Mouse (Mus musculus) limb, embryonic 12.5 days (tissue): ENCODE data around the gene 6430571L13Rik. TPM values are rescaled to one million over a fixed set of nuclear protein-coding genes. Genes with fewer than 3 reads are reported as not detected.

Experiments
- ATAC-seq: fragments of 200-750 bp; cut with Nextera tagmentation; 2 replicates; pipeline ENCODE4 v1.8.0; 2017; ENCODE audit warnings: low read depth, moderate TSS enrichment; ENCODE audit not compliant: insufficient number of reproducible peaks, insufficient read depth, low FRiP score, low TSS enrichment
- H3K27ac ChIP-seq: fragments of 300-500 bp; sonication (generic); 2 replicates; pipeline ENCODE4 v1.5.1; 2016; ENCODE audit warnings: mild to moderate bottlenecking, moderate library complexity
- H3K27me3 ChIP-seq: fragments of 300-500 bp; sonication (generic); 2 replicates; pipeline ENCODE4 v1.6.1; 2016; ENCODE audit warnings: mild to moderate bottlenecking, moderate library complexity
- H3K36me3 ChIP-seq: fragments of 300-500 bp; sonication (generic); 2 replicates; pipeline ENCODE4 v1.6.1; 2016; ENCODE audit warnings: mild to moderate bottlenecking, moderate library complexity
- H3K4me1 ChIP-seq: fragments of 300-500 bp; sonication (generic); replicated peaks from 2 replicates; pipeline ENCODE4 v1.6.1; 2016
- H3K4me2 ChIP-seq: fragments of 300-500 bp; sonication (generic); 2 replicates; pipeline ENCODE4 v1.6.1; 2016; ENCODE audit warnings: mild to moderate bottlenecking, moderate library complexity
- H3K4me3 ChIP-seq: fragments of 300-500 bp; sonication (generic); replicated peaks from 2 replicates; pipeline ENCODE4 v1.5.1; 2016; ENCODE audit warnings: mild to moderate bottlenecking
- H3K9ac ChIP-seq: fragments of 300-500 bp; sonication (generic); replicated peaks from 2 replicates; pipeline ENCODE4 v1.6.1; 2016; ENCODE audit warnings: mild to moderate bottlenecking, moderate library complexity
- H3K9me3 ChIP-seq: fragments of 300-500 bp; sonication (generic); 2 replicates; pipeline ENCODE4 v1.6.1; 2016; ENCODE audit warnings: mild to moderate bottlenecking, moderate library complexity
- WGBS: fragments of 180-500 bp; shearing (Covaris S2); methylation state at CpG from one replicate; pipeline ENCODE4 v1.1.7; 2016; 5-methylcytosine and 5-hydroxymethylcytosine counted together
- polyA plus RNA-seq: library from polyadenylated mRNA; unstranded; fragments of >200 nt; fragmentation: Nextera tagmentation; extraction: Ambion mirVana; gene quantifications from 2 replicates; pipeline ENCODE4 v1.2.1, GENCODE M21; 2016

Gene 6430571L13Rik
- polyA plus RNA-seq, 1 experiment from 2014 or later = 1.4 TPM

GRCm38 (mm10) chr9:107360989-107361388 is 20.6 kb downstream of the 6430571L13Rik start:
- WGBS = 14% methylated on average over 3 of the region's 3 CpGs
- Histone ChIP-seq H3K27me3 (peaks cover 38% of the 10 kb centered on the region), H3K9ac (no peak overlapping the region), H3K9me3 (no peaks in the 10 kb centered on the region), H3K4me1 (peaks cover 12% of the 10 kb centered on the region), H3K27ac (no peak overlapping the region), H3K4me3 (no peak overlapping the region), H3K36me3 (no peaks in the 10 kb centered on the region), H3K4me2 (no peak overlapping the region)
- no peak for ATAC-seq

DNA sequence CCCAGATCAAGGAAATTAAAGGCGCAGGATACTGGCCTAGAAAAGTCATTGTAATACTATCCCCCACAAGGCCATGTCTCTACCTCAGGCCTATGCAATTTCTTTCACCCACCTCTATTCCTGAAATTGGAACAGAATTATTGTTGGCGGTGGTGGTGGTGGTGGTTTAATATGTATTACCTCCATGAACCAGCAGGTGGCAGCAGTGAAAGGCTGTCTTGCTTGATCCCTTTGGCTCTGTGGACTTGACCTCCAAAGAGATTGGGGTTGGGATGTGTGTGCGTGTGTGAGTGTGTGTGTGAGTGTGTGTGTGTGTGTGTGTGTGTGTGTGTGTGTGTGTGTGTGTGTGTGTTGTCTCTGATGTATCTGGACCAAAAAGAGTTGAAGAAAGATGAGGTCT is 26.2 kb downstream of the 6430571L13Rik start:
- Histone ChIP-seq H3K4me2 (no peak overlapping the region), H3K4me1 (peaks cover 15% of the 10 kb centered on the region; the same call in 1 of the 2 replicates), H3K9me3 (no peaks in the 10 kb centered on the region), H3K27ac (no peak overlapping the region), H3K9ac (no peak overlapping the region), H3K4me3 (no peak overlapping the region), H3K36me3 (no peaks in the 10 kb centered on the region), H3K27me3 (peaks cover 47% of the 10 kb centered on the region)
- 8% methylated on average over 3 of the region's 3 CpGs for WGBS
- ATAC-seq = no peak

- Histone ChIP-seq H3K4me3 (no peak overlapping the region), H3K27me3 (peaks cover 53% of the 10 kb centered on the region)
- no peak for ATAC-seq
These were observed 27.9 kb downstream of the 6430571L13Rik start for GRCm38 (mm10) chr9:107368302-107368701.

DNA sequence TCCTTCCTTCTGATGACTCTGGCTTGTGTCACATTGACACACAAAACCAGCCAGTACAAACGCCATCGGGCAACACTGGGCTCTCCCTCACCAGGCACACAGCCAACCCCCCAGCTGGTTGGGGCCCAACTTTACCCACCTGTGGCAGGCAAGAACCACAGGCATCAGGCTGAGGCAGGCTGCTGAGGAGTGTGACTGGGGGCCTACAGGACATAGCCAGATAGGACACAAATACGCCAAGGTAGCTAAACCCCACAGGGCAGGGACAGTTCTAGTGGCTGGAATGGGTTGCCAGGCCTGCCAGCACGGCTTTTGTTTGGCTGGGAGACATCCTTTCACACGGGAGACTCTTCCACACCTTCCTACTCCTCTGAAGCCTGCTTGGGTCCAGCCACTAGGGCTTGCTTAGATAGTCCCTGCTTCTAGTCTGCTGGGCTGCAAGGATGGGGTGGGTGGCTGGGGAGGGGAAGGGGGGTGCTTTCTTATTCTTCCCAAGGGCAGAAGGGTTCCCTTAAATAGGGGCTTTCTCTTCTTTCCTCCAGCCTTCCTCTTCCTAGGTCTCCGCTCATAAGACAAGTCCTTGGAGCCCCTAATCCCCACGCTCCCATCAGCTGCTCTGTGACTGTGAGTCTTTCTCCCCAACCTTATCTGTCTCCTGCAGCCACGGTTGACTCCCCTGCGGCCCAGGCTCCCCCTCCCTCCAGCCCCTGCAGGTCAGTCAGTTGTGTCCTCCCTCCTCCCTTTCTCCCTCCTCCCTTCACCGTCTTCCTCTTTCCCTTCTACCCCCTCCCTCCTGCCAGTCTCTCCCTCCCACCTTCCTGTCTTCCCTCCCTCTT is 29.1 kb downstream of the 6430571L13Rik start:
- Histone ChIP-seq H3K4me3 (no peak overlapping the region), H3K9ac (no peak overlapping the region), H3K9me3 (no peaks in the 10 kb centered on the region), H3K27me3 (peaks cover 63% of the 10 kb centered on the region), H3K4me2 (no peak overlapping the region), H3K36me3 (no peaks in the 10 kb centered on the region), H3K27ac (0 out of 2 replicates have a peak overlapping the region, but pooled peaks have one; percentile 29), H3K4me1 (peaks cover 15% of the 10 kb centered on the region; the same call in 1 of the 2 replicates)
- WGBS = 38% methylated on average over 10 of the region's 10 CpGs
- no peak for ATAC-seq

More at GRCm38 (mm10) chr9:107368302-107368701, 27.9 kb downstream of the 6430571L13Rik start:
- H3K4me2 ChIP-seq = no peak overlapping the region
- peaks cover 15% of the 10 kb centered on the region; the same call in 1 of the 2 replicates for H3K4me1 ChIP-seq
- H3K9me3 ChIP-seq = no peaks in the 10 kb centered on the region
- no peaks in the 10 kb centered on the region for H3K36me3 ChIP-seq
- no peak overlapping the region for H3K9ac ChIP-seq
- no peak overlapping the region for H3K27ac ChIP-seq
- WGBS = 63% methylated on average over 1 of the region's 1 CpGs

DNA sequence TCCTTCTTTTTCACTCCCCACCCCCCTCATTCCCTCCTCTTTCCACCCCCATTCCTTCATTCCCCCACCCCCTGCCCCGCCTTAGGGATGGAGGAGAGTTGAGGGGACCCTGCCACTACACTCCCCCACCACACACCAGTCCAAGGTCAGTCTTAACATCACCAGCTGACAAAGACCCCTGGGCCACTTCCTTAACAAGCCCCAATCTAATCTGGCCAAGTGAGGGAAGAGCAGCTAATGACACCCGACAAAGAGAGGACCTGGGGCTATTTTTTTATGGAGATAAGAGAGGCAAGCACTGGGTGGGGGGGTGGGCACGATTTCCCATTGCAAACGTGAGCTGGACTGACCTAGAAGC is 29.7 kb downstream of the 6430571L13Rik start:
- H3K36me3 ChIP-seq = no peaks in the 10 kb centered on the region
- no peak overlapping the region for H3K9ac ChIP-seq
- H3K4me2 ChIP-seq = no peak overlapping the region
- H3K9me3 ChIP-seq = no peaks in the 10 kb centered on the region
- no peak overlapping the region for H3K27ac ChIP-seq
- no peak overlapping the region for H3K4me3 ChIP-seq
- no peak for ATAC-seq
- H3K27me3 ChIP-seq = peaks cover 66% of the 10 kb centered on the region
- peaks cover 13% of the 10 kb centered on the region; the same call in 1 of the 2 replicates for H3K4me1 ChIP-seq
- WGBS = 5% methylated on average over 4 of the region's 4 CpGs

DNA sequence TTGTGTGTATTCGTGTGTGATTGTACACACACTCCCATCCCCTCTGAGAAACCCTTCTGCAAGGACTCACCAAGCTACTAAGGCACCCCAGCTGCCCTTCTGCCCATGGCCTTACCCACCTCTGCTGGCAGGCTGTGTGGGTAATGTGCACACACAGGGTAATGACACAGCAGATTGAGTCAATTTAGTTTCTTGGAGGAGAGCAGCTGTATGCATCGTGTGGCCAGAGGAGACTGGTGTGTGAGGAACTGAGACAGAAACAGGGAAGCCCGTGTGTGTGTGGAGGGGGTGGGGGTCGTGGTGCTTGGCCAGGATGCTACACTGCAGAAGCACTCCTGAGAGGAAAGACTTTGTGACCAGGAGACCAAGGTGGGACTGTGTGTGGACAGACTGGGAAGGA is 32.0 kb downstream of the 6430571L13Rik start:
- H3K27me3 ChIP-seq = peaks cover 79% of the 10 kb centered on the region
- WGBS = 44% methylated on average over 4 of the region's 4 CpGs

DNA sequence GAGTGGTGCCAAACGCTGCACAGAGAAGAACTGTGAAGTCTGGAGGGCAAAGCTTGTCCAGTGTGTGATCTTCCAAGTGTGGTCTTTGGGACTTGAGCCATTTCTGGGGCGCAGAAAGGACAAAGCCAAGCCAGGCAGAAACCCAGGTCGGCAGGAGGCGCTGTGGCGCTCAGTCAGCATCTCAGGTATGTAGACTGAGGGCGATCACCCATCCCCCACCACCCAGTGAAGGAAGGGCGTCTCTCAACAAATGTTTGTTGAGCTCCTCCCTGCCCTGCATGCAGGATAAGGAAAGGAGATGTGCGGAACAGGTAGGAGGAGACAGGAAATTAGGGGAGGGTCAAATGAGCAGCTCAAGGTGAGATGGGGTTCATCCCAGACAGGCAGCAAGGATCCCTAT is 34.2 kb downstream of the 6430571L13Rik start:
- 7% methylated on average over 8 of the region's 8 CpGs for WGBS
- no peaks in the 10 kb centered on the region for H3K36me3 ChIP-seq
- peaks cover 21% of the 10 kb centered on the region for H3K4me1 ChIP-seq
- no peak overlapping the region for H3K27ac ChIP-seq
- no peak for ATAC-seq
- no peaks in the 10 kb centered on the region for H3K9me3 ChIP-seq
- peaks cover 83% of the 10 kb centered on the region for H3K27me3 ChIP-seq
- H3K9ac ChIP-seq = no peak overlapping the region
- H3K4me3 ChIP-seq = no peak overlapping the region
- no peak overlapping the region for H3K4me2 ChIP-seq

More for the DNA sequence above, 32.0 kb downstream of the 6430571L13Rik start:
- no peak overlapping the region for H3K27ac ChIP-seq
- ATAC-seq = no peak
- no peaks in the 10 kb centered on the region for H3K36me3 ChIP-seq
- H3K4me2 ChIP-seq = no peak overlapping the region
- H3K4me3 ChIP-seq = no peak overlapping the region
- H3K4me1 ChIP-seq = peaks cover 13% of the 10 kb centered on the region; the same call in 1 of the 2 replicates
- no peaks in the 10 kb centered on the region for H3K9me3 ChIP-seq
- H3K9ac ChIP-seq = no peak overlapping the region

GRCm38 (mm10) chr9:107375451-107375850 is 35.0 kb downstream of the 6430571L13Rik start:
- Histone ChIP-seq H3K9ac (no peak overlapping the region), H3K9me3 (no peaks in the 10 kb centered on the region), H3K27ac (no peak overlapping the region), H3K4me2 (no peak overlapping the region), H3K27me3 (peaks cover 83% of the 10 kb centered on the region), H3K4me1 (peaks cover 14% of the 10 kb centered on the region), H3K36me3 (no peaks in the 10 kb centered on the region), H3K4me3 (no peak overlapping the region)
- WGBS = 14% methylated on average over 5 of the region's 5 CpGs
- no peak for ATAC-seq

DNA sequence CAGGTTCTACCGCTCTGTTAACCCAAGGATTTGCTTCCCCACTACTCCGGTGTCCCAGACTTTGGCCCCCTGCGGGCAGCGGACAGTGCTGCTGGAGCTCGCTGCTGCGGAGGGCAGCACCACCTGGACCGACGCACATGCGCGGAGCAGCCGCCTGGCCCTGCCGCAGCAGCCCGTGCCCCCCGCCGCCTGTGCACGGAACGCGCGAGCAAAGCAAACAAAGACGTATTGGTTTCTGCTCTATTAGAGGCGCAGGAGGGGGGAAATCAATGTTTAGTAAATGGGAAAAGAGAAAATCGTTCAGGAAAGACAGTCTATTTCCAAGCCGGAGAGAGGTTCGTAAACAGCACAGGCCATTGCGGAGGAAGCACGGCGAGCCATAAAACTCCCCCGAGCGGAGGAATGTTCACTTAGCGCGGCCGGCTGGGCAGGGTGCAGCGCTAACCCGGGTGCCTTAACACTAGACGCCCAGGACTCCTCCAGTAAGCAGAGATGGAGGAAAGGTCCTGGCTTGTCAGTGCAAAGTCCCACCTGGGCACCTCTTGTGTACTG is 37.6 kb downstream of the 6430571L13Rik start:
- peak overlapping the region; percentile 45; the same call in 1 of the 2 replicates for H3K9ac ChIP-seq
- H3K4me1 ChIP-seq = peaks cover 8% of the 10 kb centered on the region
- no peak overlapping the region for H3K27ac ChIP-seq
- WGBS = under 1% methylated on average over 35 of the region's 35 CpGs
- peaks cover 98% of the 10 kb centered on the region for H3K27me3 ChIP-seq
- ATAC-seq = no peak
- no peaks in the 10 kb centered on the region for H3K36me3 ChIP-seq
- peak overlapping the region; percentile 45 for H3K4me3 ChIP-seq
- H3K4me2 ChIP-seq = peak overlapping the region; percentile 75
- H3K9me3 ChIP-seq = no peaks in the 10 kb centered on the region

GRCm38 (mm10) chr9:107381723-107382122 is 41.3 kb downstream of the 6430571L13Rik start:
- no peak overlapping the region for H3K4me3 ChIP-seq
- no peaks in the 10 kb centered on the region for H3K36me3 ChIP-seq
- H3K9ac ChIP-seq = no peak overlapping the region
- H3K9me3 ChIP-seq = no peaks in the 10 kb centered on the region
- 7% methylated on average over 8 of the region's 8 CpGs for WGBS
- peaks cover 100% of the 10 kb centered on the region for H3K27me3 ChIP-seq
- no peak overlapping the region for H3K4me2 ChIP-seq
- no peak overlapping the region for H3K27ac ChIP-seq
- peaks cover 8% of the 10 kb centered on the region for H3K4me1 ChIP-seq
- no peak for ATAC-seq

DNA sequence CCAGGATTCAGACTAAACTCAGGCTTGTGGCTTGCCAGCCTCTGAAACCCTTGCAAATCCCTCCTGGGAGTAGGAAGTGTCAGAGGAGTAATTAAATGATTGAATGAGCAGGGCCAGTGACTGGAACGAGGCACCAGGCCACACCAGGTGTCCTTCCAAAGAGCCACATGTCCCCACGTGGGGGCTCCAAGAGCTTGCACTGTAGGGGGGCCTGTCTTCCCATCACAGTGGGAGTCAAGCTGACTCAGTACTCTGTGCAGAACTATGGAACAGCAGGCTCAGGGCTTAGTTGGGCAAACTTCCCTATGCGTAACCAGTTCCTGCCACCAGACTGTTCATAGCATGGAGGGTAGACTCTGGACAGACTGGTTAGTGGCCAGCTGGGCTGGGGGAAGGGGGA is 44.0 kb downstream of the 6430571L13Rik start:
- no peak overlapping the region for H3K4me2 ChIP-seq
- ATAC-seq = no peak
- no peak overlapping the region for H3K27ac ChIP-seq
- WGBS = 29% methylated on average over 3 of the region's 3 CpGs
- H3K4me1 ChIP-seq = peaks cover 6% of the 10 kb centered on the region; the same call in 1 of the 2 replicates
- H3K9me3 ChIP-seq = no peaks in the 10 kb centered on the region
- no peak overlapping the region for H3K4me3 ChIP-seq
- H3K27me3 ChIP-seq = peaks cover 94% of the 10 kb centered on the region
- H3K9ac ChIP-seq = no peak overlapping the region
- H3K36me3 ChIP-seq = no peaks in the 10 kb centered on the region
